Mouse (Mus musculus): ENCODE results near the gene Olfr279. TPM values are rescaled to one million over a fixed set of nuclear protein-coding genes. Genes with fewer than 3 reads are reported as not detected.
A peak's percentile ranks its signal among the peaks of the same experiment; 100 is the strongest.

The Olfr279 gene
- polyA plus RNA-seq, 1 experiment from 2014 or later: not detected

DNA sequence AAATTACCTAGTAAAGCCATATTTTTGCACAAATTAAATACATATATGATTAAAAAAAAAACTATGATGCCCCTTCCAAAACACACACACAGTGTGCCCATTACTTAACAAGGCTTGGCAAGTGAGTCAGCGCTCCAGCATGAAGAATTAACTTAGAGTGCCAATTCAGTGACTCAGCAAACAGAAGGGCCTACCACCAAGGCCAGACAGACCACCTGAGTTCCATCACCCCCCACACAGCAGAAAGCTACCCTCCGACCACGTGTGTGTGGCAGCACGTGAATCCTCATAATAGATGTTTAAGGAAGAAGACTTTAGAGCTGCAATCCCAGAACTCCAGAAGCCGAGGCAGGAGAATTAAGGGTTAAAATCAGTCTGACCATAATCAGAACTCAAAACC is 40.1 kb downstream of the Olfr279 start:
- Histone ChIP-seq H3K9me3 (replicated peaks) (no peaks in the 10 kb centered on the region), H3K4me1 (replicated peaks) (peaks cover 10% of the 10 kb centered on the region), H3K27ac (ENCODE audit: poor library complexity, severe bottlenecking) (no peak overlapping the region), H3K36me3 (peaks cover 41% of the 10 kb centered on the region), H3K4me2 (peak overlapping the region; percentile 97), H3K9ac (peak overlapping the region; percentile 90), H3K27me3 (replicated peaks) (no peaks in the 10 kb centered on the region), H3K4me3 (peak overlapping the region; percentile 81)
- no peak for ATAC-seq (ENCODE audit: insufficient number of reproducible peaks, low FRiP score)
- WGBS: 29% methylated on average over 5 of the region's 5 CpGs

GRCm38 (mm10) chr15:98533035-98533531 is 40.9 kb downstream of the Olfr279 start:
- H3K27me3 ChIP-seq (replicated peaks): no peaks in the 10 kb centered on the region
- ATAC-seq (ENCODE audit: insufficient number of reproducible peaks, low FRiP score): no peak
- H3K4me1 ChIP-seq (replicated peaks): peaks cover 9% of the 10 kb centered on the region
- peak overlapping the region; percentile 90 for H3K9ac ChIP-seq
- H3K4me3 ChIP-seq: peak overlapping the region; percentile 81
- H3K9me3 ChIP-seq (replicated peaks): no peaks in the 10 kb centered on the region
- H3K36me3 ChIP-seq: peaks cover 33% of the 10 kb centered on the region
- H3K27ac ChIP-seq (ENCODE audit: poor library complexity, severe bottlenecking): peak overlapping the region; percentile 96; the same call in 1 of the 2 replicates
- H3K4me2 ChIP-seq: peak overlapping the region; percentile 97
- under 1% methylated on average over 18 of the region's 18 CpGs for WGBS

DNA sequence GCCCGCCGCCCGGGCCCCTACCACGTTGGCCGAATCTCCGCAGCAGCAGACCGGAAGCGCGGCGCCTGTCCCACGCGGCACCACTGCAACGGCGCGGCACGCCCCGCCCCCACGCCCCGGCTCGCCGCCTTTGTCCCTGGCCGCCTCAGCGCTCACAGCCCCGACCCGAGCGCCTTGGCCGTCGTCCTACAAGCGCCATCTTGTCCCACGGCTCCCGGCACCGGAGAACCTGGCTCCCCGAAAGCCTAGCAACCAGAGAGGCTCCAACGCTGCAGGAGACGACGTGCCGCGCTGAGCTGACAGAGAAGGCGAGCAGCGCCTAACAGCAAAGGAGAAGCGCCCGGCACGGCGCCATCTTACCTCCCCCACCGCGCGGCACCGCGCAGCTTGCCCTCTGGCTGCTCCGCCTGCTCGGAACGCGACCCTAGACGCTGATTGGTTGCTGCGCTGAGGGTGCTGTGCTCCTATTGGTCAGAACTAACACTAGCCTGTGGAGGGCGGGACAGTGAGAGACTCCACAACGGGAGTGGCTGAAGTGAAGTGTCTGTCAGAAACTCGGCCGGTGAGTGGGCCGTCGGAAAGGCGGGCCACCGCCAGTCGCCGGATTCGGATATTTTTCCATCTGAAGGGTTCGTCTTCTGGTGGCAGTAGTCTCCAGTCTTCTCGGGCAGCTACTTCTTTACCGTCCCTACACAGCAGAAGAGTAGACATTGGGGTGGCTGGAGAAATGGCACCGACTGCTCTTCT is 41.9 kb downstream of the Olfr279 start, which contains the start of gene Kansl2:
TSS of gene Kansl2 (minus strand) at position 384 of the 747 bp plus-strand sequence.
- peak within 1 kb of the TSS; percentile 81 for H3K4me3 ChIP-seq
- under 1% methylated on average over 69 of the region's 70 CpGs for WGBS
- H3K9me3 ChIP-seq (replicated peaks): no peaks in the 10 kb centered on the region
- no peaks in the 10 kb centered on the region for H3K27me3 ChIP-seq (replicated peaks)
- H3K9ac ChIP-seq: peak within 1 kb of the TSS; percentile 90
- peaks cover 26% of the 10 kb centered on the region for H3K36me3 ChIP-seq
- ATAC-seq (ENCODE audit: insufficient number of reproducible peaks, low FRiP score): peak; percentile 100
- peak within 1 kb of the TSS; percentile 96 for H3K27ac ChIP-seq (ENCODE audit: poor library complexity, severe bottlenecking)
- H3K4me1 ChIP-seq (replicated peaks): peaks cover 9% of the 10 kb centered on the region
- peak within 1 kb of the TSS; percentile 97 for H3K4me2 ChIP-seq

DNA sequence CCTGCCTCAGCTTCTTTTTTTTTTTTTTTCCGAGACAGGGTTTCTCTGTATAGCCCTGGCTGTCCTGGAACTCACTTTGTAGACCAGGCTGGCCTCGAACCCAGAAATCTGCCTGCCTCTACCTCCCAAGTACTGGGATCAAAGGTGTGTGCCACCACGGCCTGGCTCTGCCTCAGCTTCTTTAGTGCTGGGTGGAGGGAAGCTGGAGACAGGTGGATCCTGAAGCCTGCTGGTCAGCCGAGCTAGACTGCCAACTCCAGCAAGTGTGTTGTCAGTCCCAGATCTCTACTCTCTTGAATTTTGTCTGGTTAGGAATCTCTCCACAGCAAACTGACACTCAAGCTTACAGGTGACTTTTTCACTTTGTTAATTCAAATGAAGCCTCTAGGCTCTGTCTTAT is 43.7 kb downstream of the Olfr279 start:
- Histone ChIP-seq H3K4me1 (replicated peaks) (peaks cover 9% of the 10 kb centered on the region), H3K27me3 (replicated peaks) (no peaks in the 10 kb centered on the region), H3K4me2 (no peak overlapping the region), H3K9me3 (replicated peaks) (no peaks in the 10 kb centered on the region), H3K4me3 (no peak overlapping the region), H3K36me3 (peaks cover 17% of the 10 kb centered on the region), H3K27ac (ENCODE audit: poor library complexity, severe bottlenecking) (no peak overlapping the region), H3K9ac (no peak overlapping the region)
- WGBS: 82% methylated on average over 4 of the region's 4 CpGs
- no peak for ATAC-seq (ENCODE audit: insufficient number of reproducible peaks, low FRiP score)

- 89% methylated on average over 8 of the region's 8 CpGs for whole genome bisulfite sequencing
- Histone ChIP-seq H3K4me3 (no peak overlapping the region), H3K27me3 (replicated peaks) (no peaks in the 10 kb centered on the region), H3K27ac (ENCODE audit: poor library complexity, severe bottlenecking) (no peak overlapping the region), H3K9ac (no peak overlapping the region), H3K36me3 (peaks cover 15% of the 10 kb centered on the region), H3K4me2 (no peak overlapping the region), H3K4me1 (replicated peaks) (peaks cover 9% of the 10 kb centered on the region), H3K9me3 (replicated peaks) (no peaks in the 10 kb centered on the region)
- no peak for ATAC-seq (ENCODE audit: insufficient number of reproducible peaks, low FRiP score)
These were observed 44.8 kb downstream of the Olfr279 start for GRCm38 (mm10) chr15:98536828-98537510.

DNA sequence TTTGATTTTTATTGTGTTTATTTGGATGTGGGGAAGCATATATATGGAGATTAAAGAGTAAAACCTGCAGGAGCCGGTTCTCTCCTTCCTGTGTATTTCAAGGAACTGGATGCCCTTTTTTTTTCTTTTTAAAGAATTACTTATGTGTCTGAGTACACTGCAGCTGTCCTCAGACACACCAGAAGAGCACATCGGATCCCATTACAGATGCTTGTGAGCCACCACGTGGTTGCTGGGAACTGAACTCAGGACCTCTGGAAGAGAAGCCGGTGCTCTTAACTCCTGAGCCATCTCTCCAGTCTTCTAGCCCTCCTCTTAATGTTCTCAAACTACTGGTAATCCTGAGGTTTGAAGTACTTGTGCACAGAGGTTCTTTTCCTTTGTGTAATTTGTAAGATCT is 45.7 kb downstream of the Olfr279 start:
- peaks cover 1% of the 10 kb centered on the region; the same call in 1 of the 2 replicates for H3K4me1 ChIP-seq (replicated peaks)
- H3K4me2 ChIP-seq: no peak overlapping the region
- peaks cover 24% of the 10 kb centered on the region for H3K36me3 ChIP-seq
- H3K9ac ChIP-seq: no peak overlapping the region
- H3K4me3 ChIP-seq: no peak overlapping the region
- no peak overlapping the region for H3K27ac ChIP-seq (ENCODE audit: poor library complexity, severe bottlenecking)
- no peak for ATAC-seq (ENCODE audit: insufficient number of reproducible peaks, low FRiP score)
- WGBS: 71% methylated on average over 4 of the region's 4 CpGs
- no peaks in the 10 kb centered on the region for H3K9me3 ChIP-seq (replicated peaks)
- no peaks in the 10 kb centered on the region for H3K27me3 ChIP-seq (replicated peaks)

- no peaks in the 10 kb centered on the region for H3K27me3 ChIP-seq (replicated peaks)
- H3K9me3 ChIP-seq (replicated peaks): no peaks in the 10 kb centered on the region
- H3K4me1 ChIP-seq (replicated peaks): no peaks in the 10 kb centered on the region
- H3K4me2 ChIP-seq: no peak overlapping the region
- no peak overlapping the region for H3K27ac ChIP-seq (ENCODE audit: poor library complexity, severe bottlenecking)
- 84% methylated on average over 6 of the region's 6 CpGs for WGBS
- no peak overlapping the region for H3K4me3 ChIP-seq
- no peak overlapping the region for H3K9ac ChIP-seq
- ATAC-seq (ENCODE audit: insufficient number of reproducible peaks, low FRiP score): no peak
- H3K36me3 ChIP-seq: peaks cover 53% of the 10 kb centered on the region
These were observed 48.9 kb downstream of the Olfr279 start for GRCm38 (mm10) chr15:98541064-98541463.

- Histone ChIP-seq H3K9me3 (replicated peaks) (no peaks in the 10 kb centered on the region), H3K9ac (no peak overlapping the region), H3K27ac (ENCODE audit: poor library complexity, severe bottlenecking) (no peak overlapping the region), H3K4me1 (replicated peaks) (no peaks in the 10 kb centered on the region), H3K36me3 (peaks cover 72% of the 10 kb centered on the region), H3K4me3 (no peak overlapping the region), H3K27me3 (replicated peaks) (no peaks in the 10 kb centered on the region), H3K4me2 (no peak overlapping the region)
- no peak for ATAC-seq (ENCODE audit: insufficient number of reproducible peaks, low FRiP score)
- 90% methylated on average over 4 of the region's 4 CpGs for WGBS
These were observed 51.1 kb downstream of the Olfr279 start for GRCm38 (mm10) chr15:98543341-98543740.

DNA sequence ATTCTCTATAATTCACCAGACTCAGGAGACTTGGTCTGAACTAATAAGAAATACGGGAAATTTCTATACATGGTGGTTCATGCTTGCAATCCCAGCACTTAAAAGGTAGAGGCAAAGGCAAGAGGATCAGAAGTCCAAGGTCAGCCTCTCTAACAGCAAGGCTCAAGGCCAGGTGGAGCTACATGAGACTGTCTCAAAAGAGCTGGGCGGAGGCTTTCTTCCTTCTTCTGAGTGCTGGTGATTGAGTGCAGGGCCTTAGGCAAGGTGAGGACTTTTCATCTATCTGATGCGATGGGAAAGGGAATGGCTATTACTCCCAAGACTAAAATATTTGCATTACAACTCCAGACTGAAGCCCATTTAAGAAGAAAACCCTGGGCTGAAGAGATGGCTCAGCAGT is 52.9 kb downstream of the Olfr279 start:
- Histone ChIP-seq H3K4me2 (no peak overlapping the region), H3K9me3 (replicated peaks) (no peaks in the 10 kb centered on the region), H3K4me1 (replicated peaks) (no peaks in the 10 kb centered on the region), H3K4me3 (no peak overlapping the region), H3K9ac (no peak overlapping the region), H3K36me3 (peaks cover 77% of the 10 kb centered on the region), H3K27ac (ENCODE audit: poor library complexity, severe bottlenecking) (no peak overlapping the region), H3K27me3 (replicated peaks) (no peaks in the 10 kb centered on the region)
- WGBS: 92% methylated on average over 3 of the region's 3 CpGs
- no peak for ATAC-seq (ENCODE audit: insufficient number of reproducible peaks, low FRiP score)

DNA sequence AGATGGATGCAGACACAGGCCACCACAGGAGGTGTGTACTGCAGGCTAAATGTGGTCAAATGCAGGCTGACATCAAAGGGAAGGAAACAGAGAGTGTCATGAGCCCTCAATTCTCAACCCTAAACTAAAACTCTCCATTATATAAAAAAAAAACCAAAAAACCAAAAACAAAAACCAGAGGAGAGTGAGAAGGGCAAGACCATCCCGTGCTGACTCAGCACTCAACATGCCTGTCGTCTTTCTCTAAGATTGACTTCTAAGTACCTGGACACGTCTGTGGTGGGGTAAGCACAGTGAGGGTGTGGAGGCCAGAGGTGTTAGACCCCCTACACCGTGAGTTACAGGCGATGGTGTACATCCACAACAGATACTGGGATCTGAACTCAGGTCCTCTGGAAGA is 54.6 kb downstream of the Olfr279 start:
- Histone ChIP-seq H3K4me1 (replicated peaks) (no peaks in the 10 kb centered on the region), H3K4me3 (no peak overlapping the region), H3K4me2 (no peak overlapping the region), H3K27ac (ENCODE audit: poor library complexity, severe bottlenecking) (no peak overlapping the region), H3K36me3 (peaks cover 88% of the 10 kb centered on the region), H3K27me3 (replicated peaks) (no peaks in the 10 kb centered on the region), H3K9me3 (replicated peaks) (no peaks in the 10 kb centered on the region), H3K9ac (no peak overlapping the region)
- no peak for ATAC-seq (ENCODE audit: insufficient number of reproducible peaks, low FRiP score)
- 90% methylated on average over 5 of the region's 5 CpGs for WGBS
